Mouse (Mus musculus): ENCODE measurements at regions not wholly inside any gene's neighbourhood (a gene's known extent, or its start where the extent isn't known, plus 50 kb on each side); places are given as distances from the start of the nearest gene placed in this dataset.
A peak's percentile ranks its signal among the peaks of the same experiment; 100 is the strongest.

GRCm38 (mm10) chr10:42069751-42070150 lies 51.5 kb upstream of the Armc2 start:
- ATAC-seq (ENCODE audit: poor library complexity, severe bottlenecking) = no peak

- ATAC-seq (ENCODE audit: poor library complexity, severe bottlenecking) = peak; percentile 83
Observed at GRCm38 (mm10) chr10:42068497-42068896, 50.3 kb upstream of the Armc2 start.

Data from megakaryocyte, adult 5-6 weeks (primary cell).